Mouse (Mus musculus) myocyte (in vitro differentiated cells): Measurements from ENCODE around the gene Gm13288.

Source experiments
- E2F4 ChIP-seq: IDR thresholded peaks from one replicate; pipeline ENCODE4 v1.6.1; 2011; ENCODE audit warnings: mild to moderate bottlenecking, control low read depth, moderate library complexity; ENCODE audit not compliant: insufficient read depth
- MAX ChIP-seq: IDR thresholded peaks from one replicate; pipeline ENCODE4 v1.6.1; 2011; ENCODE audit warnings: low read depth, mild to moderate bottlenecking, control low read depth
- POLR2A ChIP-seq: IDR thresholded peaks from one replicate; pipeline ENCODE4 v1.6.1; 2011; ENCODE audit warnings: low read depth, mild to moderate bottlenecking, control low read depth, moderate library complexity; ENCODE audit not compliant: insufficient read length
- REST ChIP-seq: IDR thresholded peaks from one replicate; pipeline ENCODE4 v1.6.1; 2011; ENCODE audit warnings: mild to moderate bottlenecking, control low read depth, moderate library complexity; ENCODE audit not compliant: insufficient read depth, insufficient read length
- TCF12 ChIP-seq: IDR thresholded peaks from one replicate; pipeline ENCODE4 v1.6.1; 2011; ENCODE audit warnings: mild to moderate bottlenecking, control low read depth; ENCODE audit not compliant: poor library complexity, insufficient read depth, severe bottlenecking
- TCF3 ChIP-seq: IDR thresholded peaks from one replicate; pipeline ENCODE4 v1.6.1; 2011; ENCODE audit warnings: low read depth, control low read depth; ENCODE audit not compliant: insufficient read length
- USF1 ChIP-seq: IDR thresholded peaks from one replicate; pipeline ENCODE4 v1.6.1; 2011; ENCODE audit warnings: low read depth, mild to moderate bottlenecking, control low read depth, moderate library complexity

- TF ChIP-seq POLR2A, result no peak
- TF ChIP-seq REST, result no peak
- TF ChIP-seq TCF3, result no peak
- TF ChIP-seq E2F4, result no peak
- TF ChIP-seq USF1, result no peak
- TF ChIP-seq MAX, result no peak
- no peak for TF ChIP-seq TCF12
These were observed 44.4 kb downstream of the Gm13288 start, which contains the start of gene Ifna1 for GRCm38 (mm10) chr4:88849698-88850097.
